Mouse (Mus musculus) forebrain, embryonic 14.5 days (tissue): ENCODE measurements around the gene 9930104L06Rik. TPM values are rescaled to one million over a fixed set of nuclear protein-coding genes. Genes with fewer than 3 reads are reported as not detected.
A peak's percentile ranks its signal among the peaks of the same experiment; 100 is the strongest.

ENCODE experiments used
- ATAC-seq: fragments of 200-750 bp; cut with Nextera tagmentation; 2 replicates; pipeline ENCODE4 v1.8.0; 2017; ENCODE audit warnings: mild to moderate bottlenecking, moderate library complexity
- DNase-seq: peaks from one replicate; pipeline ENCODE4 v3.0.0-alpha.2; 2015; ENCODE audit warnings: low spot score
- H3K27ac ChIP-seq: fragments of 300-500 bp; sonication (generic); 2 replicates; pipeline ENCODE4 v1.5.1; 2014; ENCODE audit warnings: low read depth, mild to moderate bottlenecking, control low read depth, low read length, moderate library complexity
- H3K27me3 ChIP-seq: fragments of 300-500 bp; sonication (generic); replicated peaks from 2 replicates; pipeline ENCODE4 v1.6.1; 2014; ENCODE audit warnings: low read length, control low read depth, mixed read lengths; ENCODE audit not compliant: control insufficient read depth, insufficient read depth
- H3K36me3 ChIP-seq: fragments of 300-500 bp; sonication (generic); 2 replicates; pipeline ENCODE4 v1.6.1; 2014; ENCODE audit warnings: low read length, control low read depth; ENCODE audit not compliant: control insufficient read depth, insufficient read depth
- H3K4me1 ChIP-seq: fragments of 300-500 bp; sonication (generic); 2 replicates; pipeline ENCODE4 v1.6.1; 2014; ENCODE audit warnings: antibody characterized with exemption, low read length, control low read depth; ENCODE audit not compliant: control insufficient read depth, insufficient read depth
- H3K4me2 ChIP-seq: fragments of 300-500 bp; sonication (generic); 2 replicates; pipeline ENCODE4 v1.6.1; 2014; ENCODE audit warnings: mild to moderate bottlenecking, control low read depth, low read length
- H3K4me3 ChIP-seq: fragments of 300-500 bp; sonication (generic); 2 replicates; pipeline ENCODE4 v1.5.1; 2014; ENCODE audit warnings: low read depth, low read length, control low read depth
- H3K9ac ChIP-seq: fragments of 300-500 bp; sonication (generic); 2 replicates; pipeline ENCODE4 v1.6.1; 2014; ENCODE audit warnings: mild to moderate bottlenecking, low read length, control low read depth, moderate library complexity
- H3K9me3 ChIP-seq: fragments of 300-500 bp; sonication (generic); replicated peaks from 2 replicates; pipeline ENCODE4 v1.6.1; 2016; ENCODE audit warnings: low read length, control low read depth, mixed read lengths; ENCODE audit not compliant: control insufficient read depth
- WGBS: fragments of 180-500 bp; shearing (Covaris S2); extraction: QIAGEN DNeasy Blood & Tissue Kit; methylation state at CpG from one replicate; pipeline ENCODE4 v1.1.7; 2014; 5-methylcytosine and 5-hydroxymethylcytosine counted together
- polyA plus RNA-seq: library from polyadenylated mRNA; unstranded; fragments of >200 nt; fragmentation: Nextera tagmentation; extraction: Ambion mirVana; gene quantifications from 2 replicates; pipeline ENCODE4 v1.2.1, GENCODE M21; 2014

The 9930104L06Rik gene
- 3.2 and 5.6 TPM in 2 replicates for polyA plus RNA-seq

GRCm38 (mm10) chr4:124936613-124937471 is at the start of gene 9930104L06Rik:
Gene 9930104L06Rik, plus strand, starts transcription at chr4:124937048.
- H3K27me3 ChIP-seq: no peaks in the 10 kb centered on the region
- H3K4me3 ChIP-seq: peak within 1 kb of the TSS; percentile 84
- peak; percentile 100 for ATAC-seq
- peak within 1 kb of the TSS; percentile 76 for H3K9ac ChIP-seq
- no peak within 1 kb of the TSS for H3K27ac ChIP-seq
- peaks cover 24% of the 10 kb centered on the region for H3K36me3 ChIP-seq
- no peaks in the 10 kb centered on the region for H3K9me3 ChIP-seq
- DNase-seq: peak; percentile 99
- H3K4me1 ChIP-seq: peaks cover 12% of the 10 kb centered on the region
- WGBS: under 1% methylated on average over 52 of the region's 52 CpGs
- peak within 1 kb of the TSS; percentile 81 for H3K4me2 ChIP-seq

- H3K4me3 ChIP-seq: no peak overlapping the region
- peaks cover 23% of the 10 kb centered on the region for H3K27me3 ChIP-seq
- no peak for DNase-seq
- ATAC-seq: no peak
- H3K4me1 ChIP-seq: no peaks in the 10 kb centered on the region
- H3K36me3 ChIP-seq: no peaks in the 10 kb centered on the region
- H3K9me3 ChIP-seq: no peaks in the 10 kb centered on the region
- H3K27ac ChIP-seq: no peak overlapping the region
- no peak overlapping the region for H3K4me2 ChIP-seq
- WGBS: 62% methylated on average over 7 of the region's 7 CpGs
- no peak overlapping the region for H3K9ac ChIP-seq
Measured at GRCm38 (mm10) chr4:124888702-124889101, 48.1 kb upstream of the 9930104L06Rik start.

- Histone ChIP-seq H3K9me3 (no peaks in the 10 kb centered on the region), H3K9ac (no peak overlapping the region), H3K36me3 (no peaks in the 10 kb centered on the region), H3K4me2 (no peak overlapping the region), H3K27ac (no peak overlapping the region), H3K4me1 (0 out of 2 replicates have a peak, but pooled peaks cover 1% of the 10 kb centered on the region), H3K27me3 (peaks cover 30% of the 10 kb centered on the region), H3K4me3 (no peak overlapping the region)
- WGBS: 93% methylated on average over 2 of the region's 2 CpGs
- ATAC-seq: no peak
- no peak for DNase-seq
Measured at GRCm38 (mm10) chr4:124889935-124890334, 46.9 kb upstream of the 9930104L06Rik start.

GRCm38 (mm10) chr4:124890831-124891230 is 46.0 kb upstream of the 9930104L06Rik start:
- WGBS: 81% methylated on average over 5 of the region's 5 CpGs
- Histone ChIP-seq H3K27me3 (peaks cover 39% of the 10 kb centered on the region), H3K4me3 (no peak overlapping the region), H3K4me2 (no peak overlapping the region), H3K4me1 (0 out of 2 replicates have a peak, but pooled peaks cover 2% of the 10 kb centered on the region), H3K9ac (no peak overlapping the region), H3K36me3 (no peaks in the 10 kb centered on the region), H3K9me3 (no peaks in the 10 kb centered on the region), H3K27ac (no peak overlapping the region)
- DNase-seq (no peak), ATAC-seq (no peak)

- Histone ChIP-seq H3K4me2 (no peak overlapping the region), H3K9me3 (no peaks in the 10 kb centered on the region), H3K9ac (no peak overlapping the region), H3K27ac (no peak overlapping the region), H3K4me3 (no peak overlapping the region), H3K27me3 (peaks cover 47% of the 10 kb centered on the region), H3K36me3 (no peaks in the 10 kb centered on the region), H3K4me1 (peaks cover 8% of the 10 kb centered on the region; the same call in 1 of the 2 replicates)
- ATAC-seq (no peak), DNase-seq (no peak)
- WGBS: 31% methylated on average over 6 of the region's 6 CpGs
Measured at GRCm38 (mm10) chr4:124893769-124894168, 43.1 kb upstream of the 9930104L06Rik start.

GRCm38 (mm10) chr4:124894508-124895428 is 42.1 kb upstream of the 9930104L06Rik start:
- H3K4me1 ChIP-seq: peaks cover 13% of the 10 kb centered on the region; the same call in 1 of the 2 replicates
- peak overlapping the region; percentile 61 for H3K9ac ChIP-seq
- no peaks in the 10 kb centered on the region for H3K9me3 ChIP-seq
- peaks cover 47% of the 10 kb centered on the region for H3K27me3 ChIP-seq
- no peaks in the 10 kb centered on the region for H3K36me3 ChIP-seq
- 1% methylated on average over 83 of the region's 83 CpGs for WGBS
- peak overlapping the region; percentile 77 for H3K4me2 ChIP-seq
- DNase-seq (peak; percentile 54), ATAC-seq (peak; percentile 75)
- no peak overlapping the region for H3K27ac ChIP-seq
- H3K4me3 ChIP-seq: peak overlapping the region; percentile 43

- Histone ChIP-seq H3K4me1 (peaks cover 13% of the 10 kb centered on the region; the same call in 1 of the 2 replicates), H3K27ac (no peak overlapping the region), H3K9ac (no peak overlapping the region), H3K27me3 (peaks cover 32% of the 10 kb centered on the region), H3K4me2 (no peak overlapping the region), H3K9me3 (no peaks in the 10 kb centered on the region), H3K36me3 (no peaks in the 10 kb centered on the region), H3K4me3 (no peak overlapping the region)
- 9% methylated on average over 10 of the region's 10 CpGs for WGBS
- ATAC-seq (no peak), DNase-seq (no peak)
Measured at GRCm38 (mm10) chr4:124898428-124898827, 38.4 kb upstream of the 9930104L06Rik start.

- Histone ChIP-seq H3K36me3 (no peaks in the 10 kb centered on the region), H3K4me3 (no peak overlapping the region), H3K9ac (no peak overlapping the region), H3K27me3 (peaks cover 17% of the 10 kb centered on the region), H3K9me3 (no peaks in the 10 kb centered on the region), H3K4me1 (peaks cover 12% of the 10 kb centered on the region; the same call in 1 of the 2 replicates), H3K4me2 (no peak overlapping the region), H3K27ac (no peak overlapping the region)
- ATAC-seq: no peak
- DNase-seq: no peak
- WGBS: 62% methylated on average over 5 of the region's 5 CpGs
Measured at GRCm38 (mm10) chr4:124899906-124900305, 36.9 kb upstream of the 9930104L06Rik start.
